Mouse (Mus musculus) small intestine, adult 2 months (tissue): ENCODE measurements around the gene Dalrd3.

Experiments
- CTCF ChIP-seq: fragments of 200-500 bp; IDR thresholded peaks from 2 replicates; pipeline ENCODE4 v1.5.1; 2012; ENCODE audit warnings: low read depth, mild to moderate bottlenecking, control low read depth, inconsistent platforms, low read length, moderate library complexity, mixed read lengths; ENCODE audit not compliant: insufficient replicate concordance, insufficient read length; ENCODE audit errors: extremely low read depth
- POLR2A ChIP-seq: fragments of 200-500 bp; IDR thresholded peaks from 2 replicates; pipeline ENCODE4 v1.6.1; 2012; ENCODE audit warnings: low read depth, mild to moderate bottlenecking, control low read depth, inconsistent platforms, low read length, moderate library complexity

DNA sequence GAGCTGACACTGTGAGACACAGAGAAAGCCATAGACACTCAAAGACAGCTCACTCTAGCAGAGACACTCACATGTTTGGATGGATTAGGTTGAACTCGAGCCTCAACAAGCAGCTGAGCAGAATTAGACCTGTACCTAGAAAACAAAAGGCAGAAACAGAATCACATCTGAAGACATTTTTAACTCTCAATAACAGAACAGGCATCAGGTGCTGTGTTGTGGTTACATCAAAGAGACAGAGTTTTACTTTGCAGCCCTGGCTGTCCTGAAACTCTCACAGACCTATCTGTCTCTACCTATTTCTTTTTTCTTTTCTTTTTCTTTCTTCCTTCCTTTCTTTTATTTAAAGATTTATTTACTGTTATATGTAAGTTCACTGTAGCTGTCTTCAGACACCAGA is 47.6 kb downstream of the Dalrd3 start:
- TF ChIP-seq CTCF (no peak), POLR2A (no peak)
